Mouse (Mus musculus): ENCODE measurements around the gene Slc35g3.

GRCm38 (mm10) chr11:69758090-69758456 lies 3.7 kb downstream of the Slc35g3 start:
- TF ChIP-seq CTCF (IDR thresholded peaks at IDR 0.05; ENCODE audit: low read depth) (no peak), EP300 (IDR thresholded peaks at IDR 0.05; ENCODE audit: low read depth) (no peak)

All from liver, postnatal 0 days (tissue).